Mouse (Mus musculus): ENCODE results near the gene Plekha5.

The Plekha5 gene

DNA sequence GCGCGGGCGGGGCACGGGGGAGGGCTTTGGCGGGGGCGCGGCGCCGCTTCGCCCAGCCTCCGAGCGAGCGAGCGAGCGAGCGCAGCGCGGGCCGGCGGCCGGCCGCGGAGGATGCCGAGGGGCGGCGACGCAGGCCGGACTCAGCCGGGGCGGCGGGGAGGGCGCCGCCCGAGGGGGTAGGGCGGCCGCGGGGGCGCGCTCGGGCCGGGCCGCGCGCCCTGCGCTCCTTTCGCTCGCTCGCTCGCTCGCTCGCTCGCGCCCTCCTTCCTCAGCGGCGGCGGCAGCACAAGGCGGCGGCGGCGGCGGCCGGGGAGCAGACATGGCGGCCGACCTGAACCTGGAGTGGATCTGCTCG lies at the start of gene Plekha5:
Plekha5 (plus strand) TSS at position 209 of the 355 bp plus-strand sequence.
- peak; percentile 80 for DNase-seq (ENCODE audit: low spot score)

DNA sequence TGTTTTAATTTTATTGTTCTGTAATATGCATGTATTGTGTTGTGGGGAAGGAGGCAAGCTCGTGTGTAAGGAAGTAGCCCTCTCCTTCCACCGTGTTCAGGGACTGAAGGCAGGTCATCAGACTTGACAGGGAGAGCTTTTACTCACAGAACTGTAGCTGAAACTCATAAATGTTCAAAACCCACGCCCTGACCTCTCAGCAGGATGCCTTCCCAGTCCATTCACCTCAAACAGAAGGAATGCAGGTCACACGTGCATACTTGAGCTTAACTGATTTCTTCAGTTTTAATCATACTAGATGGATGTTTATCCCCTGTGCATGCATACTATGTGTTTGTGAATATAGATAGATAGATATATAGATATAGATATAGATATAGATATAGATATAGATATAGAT lies 48.2 kb upstream of the Plekha5 start:
- DNase-seq (ENCODE audit: low spot score) = no peak

DNA sequence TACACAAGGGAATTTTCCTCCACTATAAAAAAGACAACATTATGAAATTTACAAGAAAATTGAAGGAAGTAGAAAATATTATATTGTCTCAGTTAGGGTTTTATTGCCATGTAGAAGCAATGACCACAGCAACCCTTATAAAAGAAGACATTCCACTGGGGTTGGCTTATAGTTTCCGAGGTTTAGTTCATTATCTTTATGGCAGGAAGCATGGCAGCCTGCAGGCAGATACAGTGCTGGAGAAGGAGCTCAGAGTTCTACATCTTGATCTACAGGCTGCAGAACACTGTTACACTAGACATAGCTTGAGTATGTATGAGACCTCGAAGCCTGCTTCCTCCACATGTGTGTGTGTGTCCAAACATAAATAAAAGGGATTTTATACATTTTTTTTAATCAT lies 43.3 kb upstream of the Plekha5 start:
- no peak for DNase-seq (ENCODE audit: low spot score)

DNA sequence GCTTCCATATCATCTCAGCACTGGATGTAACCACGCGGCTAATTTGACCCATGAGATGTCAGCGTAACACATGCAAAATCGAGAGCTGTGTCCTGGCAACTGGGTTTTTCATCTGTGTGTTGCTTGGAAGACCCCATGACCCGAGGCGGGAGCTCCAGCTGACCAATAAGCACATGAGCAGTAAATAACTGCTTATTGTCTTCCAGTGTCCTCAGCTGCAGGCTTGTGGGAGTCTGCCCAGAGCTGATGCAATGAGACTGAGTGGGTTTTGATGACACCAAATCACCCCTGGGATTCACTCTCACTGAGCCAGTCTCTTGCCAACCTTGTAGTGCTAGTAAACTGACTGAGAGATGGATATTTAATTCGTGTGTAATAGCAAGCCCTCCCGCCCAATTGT lies 42.7 kb upstream of the Plekha5 start:
- no peak for DNase-seq (ENCODE audit: low spot score)

DNA sequence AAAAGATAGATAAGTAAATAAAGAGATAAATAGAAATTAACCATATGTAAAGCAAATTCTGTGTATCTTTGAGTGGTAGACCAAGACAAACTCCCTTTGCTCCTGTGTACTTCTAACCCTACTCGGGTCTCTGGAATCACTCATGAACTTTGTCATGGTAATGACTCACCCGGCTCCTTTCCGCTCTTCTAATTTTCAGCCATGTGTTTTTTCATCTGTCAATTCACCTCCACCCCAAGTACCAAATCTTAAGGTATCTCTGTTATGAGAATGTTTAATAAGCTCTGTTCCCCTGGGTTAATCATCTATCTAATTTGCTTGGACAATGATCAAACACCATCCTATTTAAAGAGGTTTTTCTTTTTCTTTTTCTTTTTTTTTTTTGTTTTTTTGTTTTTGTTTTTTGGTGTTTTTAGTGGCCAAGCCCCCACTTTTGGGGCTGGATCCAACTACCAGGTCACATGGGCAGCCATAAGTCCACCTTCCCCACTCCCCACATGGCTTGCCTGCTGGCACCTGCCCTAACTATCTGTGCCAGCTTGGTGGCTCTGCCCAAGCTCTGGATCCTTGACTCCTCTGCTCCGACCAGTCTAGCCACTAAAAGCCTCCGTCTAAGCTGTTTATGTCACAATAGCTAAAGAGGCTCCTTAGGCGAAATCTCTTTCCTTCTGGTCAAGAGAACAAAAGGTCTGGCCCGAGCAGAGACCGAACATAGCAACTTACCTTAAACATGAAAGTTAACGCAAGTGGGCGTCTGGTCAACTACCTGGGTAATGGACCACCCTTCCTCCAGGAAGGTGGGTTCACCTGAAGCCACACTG lies 40.1 kb upstream of the Plekha5 start:
- no peak for DNase-seq (ENCODE audit: low spot score)

DNA sequence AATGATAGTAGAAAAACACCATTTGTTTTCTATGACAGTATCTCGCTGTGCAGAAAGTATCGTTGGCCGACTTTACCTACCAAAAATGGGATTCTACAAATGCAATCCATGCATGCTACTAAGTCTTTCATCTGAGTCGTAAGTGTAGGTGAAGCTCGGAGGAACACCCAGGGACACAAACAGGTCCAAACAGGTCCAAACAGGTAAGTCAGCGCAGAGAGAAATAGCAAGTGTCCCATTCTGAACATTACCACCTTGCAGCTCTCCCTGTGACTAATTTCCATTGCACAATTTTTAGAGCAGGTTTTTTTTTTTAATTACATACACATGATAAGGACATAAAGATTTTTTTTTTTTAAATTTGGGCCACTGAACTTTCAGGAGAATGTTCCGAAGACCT lies 27.2 kb upstream of the Plekha5 start:
- DNase-seq (ENCODE audit: low spot score) = no peak

DNA sequence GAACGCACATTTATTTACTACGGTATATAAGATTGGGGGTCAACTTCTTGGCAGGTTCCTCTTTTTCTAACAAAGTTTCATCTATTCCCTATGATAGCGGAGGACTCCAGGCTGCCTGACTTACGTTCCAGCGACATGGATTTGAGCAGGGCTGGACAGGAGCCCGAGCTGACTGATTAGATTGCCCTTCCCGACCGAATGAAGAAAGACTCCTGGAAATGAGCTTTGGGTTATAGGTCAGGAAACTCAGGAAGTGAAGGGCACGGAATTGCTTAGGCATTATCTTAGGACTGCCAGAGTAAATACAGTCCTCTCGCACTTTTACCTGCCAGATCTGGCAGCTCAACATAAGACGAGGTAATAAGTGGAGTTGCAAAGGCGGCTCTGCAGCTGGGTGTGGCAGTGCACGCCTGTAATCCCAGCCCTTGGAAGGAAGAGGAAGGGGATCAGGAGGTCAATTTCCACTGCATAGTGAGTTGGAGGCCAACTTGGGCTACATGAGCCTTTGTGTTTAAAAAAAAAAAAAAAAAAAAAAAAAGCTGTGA lies 21.0 kb upstream of the Plekha5 start:
- peak; percentile 42 for DNase-seq (ENCODE audit: low spot score)

DNA sequence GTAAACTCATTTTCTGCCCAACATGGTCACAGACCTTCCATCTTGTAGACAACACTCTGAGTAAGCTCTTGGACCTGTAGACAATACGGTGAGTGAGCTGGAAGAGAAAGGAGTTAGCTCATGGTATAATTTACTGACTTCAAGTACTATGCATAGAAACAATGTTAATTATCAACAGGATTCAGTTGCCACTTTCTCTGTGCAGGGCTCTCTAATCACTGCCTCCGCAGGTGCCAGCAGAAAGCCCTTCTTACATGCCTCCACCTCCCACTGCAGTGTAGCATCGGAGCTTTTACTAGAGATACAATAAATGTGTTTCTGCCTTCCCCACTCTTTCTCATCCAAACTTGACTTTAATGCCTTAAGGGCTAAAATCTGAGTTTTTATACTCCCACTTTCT lies 11.9 kb upstream of the Plekha5 start:
- DNase-seq (ENCODE audit: low spot score) = no peak

DNA sequence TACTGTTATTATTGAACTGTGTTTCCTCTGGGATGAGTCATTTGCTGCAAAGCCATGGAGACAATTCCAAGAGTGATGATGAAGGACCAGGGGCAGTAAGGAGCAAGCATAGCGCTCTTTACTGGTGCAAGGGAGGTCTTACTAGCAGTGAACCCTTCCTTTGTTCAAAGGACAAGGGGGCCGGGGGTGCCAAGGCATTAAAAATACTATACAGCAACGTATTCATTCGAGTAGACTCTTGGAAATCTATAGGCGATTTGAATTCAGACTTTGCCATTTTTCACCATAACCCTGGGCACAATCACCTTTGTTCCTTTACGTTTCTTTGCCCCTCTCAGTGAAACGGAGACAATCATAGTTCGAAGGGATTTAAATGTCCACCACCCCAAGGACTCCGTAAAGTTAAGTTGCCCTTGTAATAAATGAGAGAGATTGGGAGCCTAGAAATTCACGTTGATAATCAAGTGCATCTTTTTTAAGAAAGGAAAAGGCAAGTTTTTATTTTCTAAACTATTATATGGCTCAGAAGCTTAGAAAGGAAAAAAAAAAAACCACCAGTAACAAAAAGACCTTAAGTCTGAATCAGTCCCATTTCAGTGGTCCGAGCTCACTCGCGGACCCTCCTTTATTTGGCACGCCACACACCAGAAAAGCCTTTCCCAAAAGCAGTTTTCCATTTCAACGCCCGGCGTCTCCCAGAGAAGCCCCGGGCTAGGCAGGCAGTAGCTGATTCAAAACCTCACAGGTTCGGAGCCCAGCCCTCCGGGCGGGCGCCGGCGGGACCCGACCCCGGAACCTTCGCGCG lies 611 bp upstream of the Plekha5 start:
- DNase-seq (ENCODE audit: low spot score) = no peak

DNA sequence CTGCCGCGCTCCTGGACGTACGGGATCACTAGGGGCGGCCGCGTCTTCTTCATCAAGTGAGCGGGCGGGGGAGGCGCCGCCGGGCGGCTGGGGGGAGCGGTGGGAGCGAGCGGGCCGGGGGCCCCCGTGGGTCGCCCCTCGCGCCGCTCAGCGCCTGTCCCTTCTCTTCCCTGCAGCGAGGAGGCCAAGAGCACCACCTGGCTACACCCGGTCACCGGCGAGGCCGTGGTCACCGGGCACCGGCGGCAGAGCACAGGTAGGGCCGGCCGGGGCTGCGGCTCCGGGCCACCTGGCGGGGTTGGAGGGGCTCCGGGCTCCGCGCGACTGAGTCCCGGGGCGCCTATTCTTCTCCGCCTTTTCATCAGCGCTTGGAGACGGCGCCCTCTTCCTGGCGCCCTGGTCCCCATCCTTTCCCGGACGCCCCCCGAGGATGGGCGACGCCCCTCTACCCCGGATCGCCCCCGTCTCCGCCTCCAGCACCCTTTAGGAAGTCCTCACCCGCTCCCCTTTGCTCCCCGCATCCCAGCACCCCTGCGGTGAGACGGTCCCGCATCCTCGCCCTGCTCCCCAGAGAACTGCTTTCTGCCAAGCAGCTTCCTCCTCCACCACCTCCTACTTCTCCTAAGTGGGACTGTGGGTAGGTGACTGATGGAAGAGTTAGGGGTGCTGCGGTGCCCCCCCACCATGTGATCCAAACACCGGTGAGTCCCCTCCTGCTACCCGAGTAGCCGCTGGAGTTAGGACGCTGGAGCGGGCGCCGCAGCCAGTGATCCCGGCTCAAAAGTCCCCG lies 542 bp downstream of the Plekha5 start:
- peak; percentile 59 for DNase-seq (ENCODE audit: low spot score)

DNA sequence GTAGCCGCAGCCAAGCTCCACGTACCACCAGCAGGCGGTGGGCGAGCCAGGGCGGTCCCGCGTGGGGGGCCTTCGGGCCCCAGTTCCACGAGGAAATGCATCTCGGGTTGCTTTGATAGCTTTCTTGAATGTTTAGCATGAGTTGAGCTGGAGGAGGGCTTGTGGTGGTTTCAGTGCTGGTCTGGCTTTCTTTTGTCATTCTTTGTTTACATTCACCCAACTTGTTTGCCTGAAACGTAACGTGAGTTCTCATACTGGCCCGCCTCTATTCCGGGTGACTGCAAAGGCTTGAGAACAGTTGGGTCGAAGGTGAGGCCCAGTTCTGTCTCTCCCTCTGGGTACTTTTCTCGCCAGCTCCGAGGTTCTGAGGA lies 1.1 kb downstream of the Plekha5 start:
- DNase-seq (ENCODE audit: low spot score) = peak; percentile 45

DNA sequence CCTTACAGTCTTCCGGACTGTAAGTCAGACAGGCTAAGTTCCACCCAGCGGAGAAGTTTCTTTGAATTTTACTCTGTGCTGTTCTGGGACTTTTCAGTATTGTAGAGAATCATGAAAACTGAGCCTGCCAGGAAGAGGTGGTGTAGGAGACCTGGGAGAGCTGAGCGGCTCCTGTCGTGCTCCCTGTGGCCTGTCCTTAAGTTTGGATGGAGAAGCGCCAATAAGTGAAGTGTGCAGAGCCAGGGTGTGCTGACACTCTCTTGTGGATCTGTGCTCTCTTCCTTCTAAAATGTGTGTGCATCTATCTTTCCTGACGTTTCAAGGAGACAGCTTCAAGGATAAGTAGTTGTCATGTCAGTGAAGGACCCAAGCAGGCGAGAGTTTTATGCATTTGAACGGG lies 5.4 kb downstream of the Plekha5 start:
- no peak for DNase-seq (ENCODE audit: low spot score)

DNA sequence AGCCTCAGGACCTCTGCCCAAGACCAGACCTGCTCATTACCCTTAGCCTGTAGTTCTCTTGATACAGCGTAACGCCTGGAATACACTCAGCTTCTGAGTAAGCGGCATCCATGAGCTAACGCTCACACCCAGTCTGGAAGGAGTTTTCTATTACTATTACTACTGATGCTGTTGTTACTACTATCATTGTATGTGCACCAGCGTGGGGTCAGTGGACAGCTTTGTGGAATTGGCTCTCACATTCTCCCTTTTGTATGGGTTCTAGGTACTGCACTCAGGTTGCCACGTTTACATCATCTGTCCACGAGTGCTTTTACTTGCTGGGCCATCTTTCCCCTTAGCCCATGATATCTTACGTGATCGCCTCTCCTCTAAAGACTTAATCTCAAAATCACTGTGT lies 8.5 kb downstream of the Plekha5 start:
- DNase-seq (ENCODE audit: low spot score) = no peak

DNA sequence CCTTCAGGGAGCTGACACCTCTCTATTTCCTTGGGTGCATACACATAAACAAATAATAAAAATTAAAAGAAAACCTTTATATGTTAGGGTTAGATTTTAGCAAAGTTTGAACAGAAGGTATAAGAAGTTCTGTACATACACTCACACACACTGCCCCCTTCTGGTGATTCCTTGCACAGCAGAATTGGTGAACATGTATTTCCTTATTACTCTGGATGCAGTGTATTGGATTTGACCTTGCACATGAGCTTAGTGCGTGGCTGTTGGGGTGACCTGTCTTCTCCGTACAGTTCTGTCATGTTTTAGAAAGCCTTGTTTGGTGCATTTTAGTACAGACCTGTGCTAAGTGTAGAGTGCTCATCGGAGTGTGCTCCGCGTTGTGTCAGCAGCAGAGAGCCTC lies 19.5 kb downstream of the Plekha5 start:
- peak; percentile 26 for DNase-seq (ENCODE audit: low spot score)

DNA sequence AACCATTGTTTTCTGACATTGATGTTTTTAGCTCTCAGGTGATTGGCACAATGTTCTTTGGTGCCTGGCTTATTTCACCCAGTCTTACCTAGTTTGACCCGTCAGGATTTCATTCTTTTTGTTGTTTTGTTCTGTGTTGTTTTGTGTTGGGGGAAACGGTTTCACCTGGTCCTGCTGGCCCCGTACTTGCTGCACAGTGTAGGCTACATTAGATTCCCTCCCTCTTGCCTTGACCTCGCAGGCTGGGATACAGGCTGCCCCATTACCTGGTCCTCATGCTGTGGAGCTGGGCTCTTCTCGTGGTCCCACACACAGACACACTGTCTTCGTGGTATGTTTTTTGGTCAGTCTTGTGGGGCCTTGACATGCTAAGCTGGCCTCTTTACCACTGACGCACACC lies 20.3 kb downstream of the Plekha5 start:
- DNase-seq (ENCODE audit: low spot score) = no peak

DNA sequence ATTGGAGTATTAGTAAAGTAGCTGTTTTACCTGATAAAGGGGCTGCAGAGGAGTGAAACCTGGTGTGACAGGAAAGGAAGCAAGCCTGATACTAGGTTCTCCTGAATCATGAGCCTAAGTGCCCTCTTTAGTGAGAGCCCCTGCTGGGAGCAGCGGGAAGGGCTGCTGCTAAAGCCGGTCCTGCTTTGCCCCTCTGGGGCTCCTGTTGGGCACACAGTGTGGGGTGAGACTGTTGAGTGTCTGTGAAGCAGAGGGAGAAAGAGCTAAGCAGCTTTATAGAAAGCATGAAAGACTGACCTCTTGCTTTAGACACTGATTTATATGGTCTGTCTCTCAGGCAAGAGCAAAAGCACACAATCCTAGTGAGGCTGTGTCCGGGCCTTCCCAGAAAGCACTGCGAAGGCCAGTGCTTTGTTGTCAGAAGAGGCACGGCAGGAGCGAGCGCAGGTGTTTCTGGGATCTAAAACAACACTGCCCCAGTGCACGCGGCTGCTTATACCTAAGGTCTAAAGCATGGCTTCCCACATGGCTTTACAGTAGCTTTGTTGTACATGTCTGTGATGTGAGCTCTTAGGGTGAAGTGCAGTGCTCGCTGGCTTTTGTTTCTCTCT lies 21.1 kb downstream of the Plekha5 start:
- no peak for DNase-seq (ENCODE audit: low spot score)

DNA sequence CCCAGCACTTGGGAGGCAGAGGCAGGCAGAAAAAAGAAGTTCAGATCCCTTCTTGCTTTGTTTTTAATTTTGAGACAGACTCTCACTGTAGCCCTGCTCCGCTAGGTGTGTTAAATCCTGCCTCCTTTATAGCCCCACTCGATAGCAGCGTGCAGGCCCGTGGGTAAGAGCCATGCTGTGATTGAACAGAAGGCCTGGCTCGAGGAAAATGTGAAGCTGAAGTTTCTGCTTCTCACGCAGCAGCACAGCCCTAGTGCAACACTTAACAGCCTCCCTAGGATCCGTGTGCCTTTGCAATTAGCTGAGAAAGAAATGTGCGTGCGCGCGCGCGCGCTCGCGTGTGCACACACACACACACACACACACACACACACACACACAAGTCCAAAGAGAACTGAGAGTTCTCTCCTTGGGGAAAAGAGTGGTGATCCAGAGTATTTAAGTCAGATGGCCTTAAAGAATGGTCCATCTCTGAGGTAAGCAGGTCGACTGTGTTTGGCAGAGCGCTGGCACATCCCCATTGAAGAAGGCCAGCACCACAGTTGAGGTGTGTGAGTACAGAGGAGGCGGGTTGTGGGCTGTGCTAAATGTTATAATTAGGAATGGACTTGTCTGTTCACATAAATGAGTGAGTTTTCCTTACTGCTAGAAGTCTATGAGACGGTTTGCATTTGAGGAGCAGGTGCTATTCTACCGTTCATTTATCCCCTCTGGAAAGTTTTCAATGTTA lies 24.3 kb downstream of the Plekha5 start:
- DNase-seq (ENCODE audit: low spot score) = no peak

DNA sequence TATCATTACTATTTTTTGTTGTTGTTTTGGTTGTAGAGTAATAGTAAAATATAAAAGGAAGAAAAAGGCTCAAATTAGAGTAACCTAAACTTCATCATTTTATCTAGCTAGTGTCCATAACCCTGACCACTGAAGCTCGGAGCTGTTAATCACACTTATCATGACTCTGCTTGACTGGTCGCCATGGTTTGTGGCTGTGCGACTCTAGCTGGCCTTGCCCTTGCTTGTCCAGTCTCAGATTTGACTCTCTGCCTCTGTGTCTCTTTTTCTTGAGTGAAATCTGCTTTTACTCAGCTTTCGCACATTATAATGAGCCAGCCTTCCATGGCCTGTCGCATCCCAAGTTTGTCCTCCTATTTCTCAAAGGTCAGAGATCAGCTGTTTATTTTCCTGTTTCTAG lies 26.8 kb downstream of the Plekha5 start:
- no peak for DNase-seq (ENCODE audit: low spot score)

DNA sequence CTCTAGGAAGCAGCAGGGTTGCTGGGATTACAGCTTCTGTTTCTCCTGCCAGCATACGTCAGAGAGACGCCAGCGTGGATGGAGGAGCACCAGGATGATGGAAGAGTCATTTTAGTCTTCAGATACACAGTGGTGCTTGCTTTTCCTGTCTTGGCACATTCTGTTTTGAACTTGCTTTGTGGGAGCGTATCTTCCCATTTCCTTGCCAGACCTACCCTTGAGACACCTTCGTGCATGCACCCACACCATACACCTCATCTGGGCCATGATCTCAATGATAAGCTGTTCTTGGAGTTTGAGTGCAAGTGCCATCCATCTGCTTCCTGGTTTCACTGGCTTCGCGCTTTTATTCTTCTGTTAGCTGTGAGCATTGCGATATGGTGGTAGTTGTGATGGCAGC lies 28.9 kb downstream of the Plekha5 start:
- DNase-seq (ENCODE audit: low spot score) = no peak

DNA sequence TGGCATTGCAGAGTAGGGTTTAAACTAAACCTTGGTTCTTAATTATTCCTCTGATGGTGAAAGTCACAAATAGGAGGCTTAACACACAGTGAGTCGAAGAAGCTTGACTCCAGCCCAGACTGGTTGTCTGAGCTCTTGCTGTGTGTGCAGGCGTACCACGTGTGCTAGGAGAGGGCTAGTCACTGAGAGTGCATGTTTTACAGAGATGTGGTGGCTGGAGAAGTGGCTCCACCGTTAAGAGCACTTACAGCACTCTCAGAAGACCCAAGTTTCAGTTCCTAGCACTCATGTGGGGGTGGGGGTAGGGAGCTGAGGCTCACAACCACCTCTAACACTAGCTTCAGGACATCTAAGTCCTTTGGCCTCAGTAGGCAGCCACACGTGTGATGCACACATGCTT lies 29.6 kb downstream of the Plekha5 start:
- no peak for DNase-seq (ENCODE audit: low spot score)

DNA sequence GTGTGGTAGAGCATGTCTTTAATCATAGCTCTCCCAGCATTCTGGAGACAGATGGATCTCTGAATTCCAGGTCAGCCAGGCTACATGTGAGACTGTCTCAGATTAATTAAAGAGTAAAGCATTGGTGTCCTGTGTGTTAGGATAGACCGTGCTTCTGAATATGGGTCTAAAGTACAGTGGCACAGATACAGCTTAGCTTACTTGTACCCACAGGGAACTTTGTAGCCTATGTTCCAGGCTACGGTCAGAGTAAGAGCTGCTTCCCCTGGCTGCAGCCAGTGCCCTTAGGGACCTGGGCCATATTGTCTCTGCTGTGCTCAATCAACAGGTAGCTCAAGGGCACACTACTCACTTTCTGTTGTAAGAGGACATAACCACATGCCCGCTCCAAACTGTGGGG lies 30.5 kb downstream of the Plekha5 start:
- DNase-seq (ENCODE audit: low spot score) = no peak

All from yolk sac, embryonic 10.5 days (tissue).